Mouse (Mus musculus): ENCODE results near the gene Arrdc4. TPM values are rescaled to one million over a fixed set of nuclear protein-coding genes. Genes with fewer than 3 reads are reported as not detected.

Gene Arrdc4
- total RNA-seq (2012; rRNA removed) (not detected in 2 replicates), total RNA-seq (2014; rRNA removed) (not detected in 2 replicates), polyA plus RNA-seq (2012; ENCODE audit: insufficient read length, low read depth) (not detected in 2 replicates)

DNA sequence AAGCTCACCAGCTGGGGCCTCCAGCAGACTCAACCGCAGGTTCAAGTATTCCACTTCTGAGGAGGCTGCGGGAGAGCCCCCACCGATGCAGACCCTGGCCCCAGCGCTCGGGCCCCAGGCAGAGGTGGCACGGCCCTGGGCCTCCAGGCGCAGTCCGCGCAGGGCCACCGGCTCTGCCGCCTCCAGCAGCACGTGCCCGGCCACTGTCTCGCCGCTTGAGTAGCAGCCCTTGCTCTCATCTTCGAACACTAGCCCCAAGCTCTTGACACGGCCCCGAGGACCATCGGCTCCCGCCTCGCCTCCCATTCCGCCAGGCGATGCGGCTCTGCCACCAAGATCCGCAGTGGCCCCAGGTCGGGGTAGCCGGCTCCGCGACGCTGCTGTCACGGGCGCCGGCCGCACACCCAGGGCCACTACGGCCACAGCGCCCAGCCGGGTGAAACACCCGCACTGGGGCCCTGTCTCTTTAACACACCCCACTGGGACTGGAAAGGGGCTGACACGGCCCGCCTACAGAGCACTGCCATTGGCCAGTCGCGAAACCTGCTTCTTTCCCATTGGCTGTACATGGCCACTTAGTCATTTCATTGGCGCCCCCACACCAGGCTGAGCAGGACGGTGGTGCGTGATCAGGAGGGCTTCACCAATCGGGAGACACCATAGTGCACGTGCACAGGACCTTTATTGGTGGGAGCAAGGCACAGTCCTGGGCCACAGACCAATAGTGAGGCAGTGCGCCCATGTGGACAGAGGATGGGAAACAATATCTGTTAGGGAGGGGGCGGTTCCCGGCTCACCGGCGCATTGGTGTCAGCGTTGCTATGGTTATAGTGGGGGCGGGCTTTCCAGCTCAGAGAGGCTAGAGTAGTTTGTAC is at the start of gene Arrdc4:
Arrdc4 (minus strand) TSS at position 481 of the 875 bp plus-strand sequence.
- Histone ChIP-seq H3K9ac (ENCODE audit: insufficient read depth, low read depth) (no peak within 1 kb of the TSS), H3K9me3 (replicated peaks; ENCODE audit: low read length) (peaks cover 71% of the 10 kb centered on the region), H3K4me3 (replicated peaks in 1 of 3; ENCODE audit: low read depth in 2 of 3, low read length in 2 of 3, poor library complexity in 1 of 3) (no peak within 1 kb of the TSS), H3K36me3 (replicated peaks in 1 of 2; ENCODE audit: control insufficient read depth in 1 of 2, insufficient read depth in 1 of 2, low read length in 1 of 2) (no peaks in the 10 kb centered on the region), H3K27me3 (replicated peaks) (no peaks in the 10 kb centered on the region), H3K79me2 (replicated peaks; ENCODE audit: control insufficient read depth, extremely low read depth, insufficient read depth, poor library complexity, severe bottlenecking) (no peaks in the 10 kb centered on the region), H3K4me2 (ENCODE audit: insufficient read depth, low read depth, poor library complexity, severe bottlenecking) (no peak within 1 kb of the TSS), H3K27ac (ENCODE audit: insufficient read depth, low read depth) (no peak within 1 kb of the TSS), H3K4me1 (ENCODE audit: control insufficient read depth in 1 of 2, insufficient read depth in 2 of 2) (no peaks in the 10 kb centered on the region)
- dilution Hi-C loops (cut with MboI; ENCODE audit: extremely low pct_ligation_motif_present, extremely low pct_unique_long_range_greater_than_20kb, low sequenced_read_pairs): no loop called here
- in situ Hi-C loops (cut with MboI; ENCODE audit: low pct_ligation_motif_present, low pct_unique_long_range_greater_than_20kb, low sequenced_read_pairs): no loop called here
- no peak for TF ChIP-seq JUND (conservative IDR thresholded peaks at IDR 0.05; ENCODE audit: low read depth, low read length)
- no peak for TF ChIP-seq NRF1 (IDR thresholded peaks at IDR 0.05; ENCODE audit: low read depth, low read length)
- TF ChIP-seq ZNF384 (IDR thresholded peaks at IDR 0.05; ENCODE audit: low read depth, low read length): no peak
- TF ChIP-seq ZKSCAN1 (IDR thresholded peaks at IDR 0.05; ENCODE audit: borderline replicate concordance, low read depth, low read length): no peak
- no peak for TF ChIP-seq IRF4 (IDR thresholded peaks at IDR 0.05; ENCODE audit: low read depth, low read length)
- no peak for TF ChIP-seq E2F4 (IDR thresholded peaks at IDR 0.05; ENCODE audit: insufficient replicate concordance, low read depth, low read length)
- no peak for DNase-seq (ENCODE audit: extremely low read depth)

DNA sequence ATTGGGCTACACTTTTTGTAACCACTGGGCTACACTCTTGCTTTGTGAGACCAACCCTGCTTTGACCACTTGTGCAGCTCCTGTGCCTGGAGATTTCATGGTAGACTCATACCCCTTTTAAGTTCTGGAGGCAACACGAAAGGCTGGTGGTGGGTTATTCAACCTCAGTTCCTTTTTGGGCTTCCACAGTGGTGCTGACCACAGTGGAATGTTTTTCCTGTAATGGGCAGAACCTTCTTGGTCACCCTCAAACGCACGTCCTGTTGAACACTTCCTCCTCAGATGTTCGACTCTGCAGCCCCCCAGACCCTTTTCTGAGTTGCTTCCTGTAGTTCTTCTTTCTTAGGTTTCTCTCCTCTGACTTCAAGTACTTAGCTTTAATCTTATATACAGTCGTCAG is 46.5 kb upstream of the Arrdc4 start:
- no peak overlapping the region for H3K4me3 ChIP-seq (replicated peaks in 1 of 3; ENCODE audit: low read depth in 2 of 3, low read length in 2 of 3, poor library complexity in 1 of 3)
- no peaks in the 10 kb centered on the region for H3K27me3 ChIP-seq (replicated peaks)
- H3K36me3 ChIP-seq (replicated peaks in 1 of 2; ENCODE audit: control insufficient read depth in 1 of 2, insufficient read depth in 1 of 2, low read length in 1 of 2): no peaks in the 10 kb centered on the region
- no peak overlapping the region for H3K4me2 ChIP-seq (ENCODE audit: insufficient read depth, low read depth, poor library complexity, severe bottlenecking)
- H3K79me2 ChIP-seq (replicated peaks; ENCODE audit: control insufficient read depth, extremely low read depth, insufficient read depth, poor library complexity, severe bottlenecking): no peaks in the 10 kb centered on the region
- no peak for DNase-seq (ENCODE audit: extremely low read depth)
- no peak overlapping the region for H3K9ac ChIP-seq (ENCODE audit: insufficient read depth, low read depth)
- no peaks in the 10 kb centered on the region for H3K4me1 ChIP-seq (ENCODE audit: control insufficient read depth in 1 of 2, insufficient read depth in 2 of 2)
- peaks cover 37% of the 10 kb centered on the region for H3K9me3 ChIP-seq (replicated peaks; ENCODE audit: low read length)
- in situ Hi-C loops (cut with MboI; ENCODE audit: low pct_ligation_motif_present, low pct_unique_long_range_greater_than_20kb, low sequenced_read_pairs): no loop called here
- dilution Hi-C loops (cut with MboI; ENCODE audit: extremely low pct_ligation_motif_present, extremely low pct_unique_long_range_greater_than_20kb, low sequenced_read_pairs): no loop called here
- TF ChIP-seq MAZ (IDR thresholded peaks at IDR 0.05; ENCODE audit: low read depth, low read length) (no peak), JUND (conservative IDR thresholded peaks at IDR 0.05; ENCODE audit: low read depth, low read length) (no peak), CHD1 (IDR thresholded peaks at IDR 0.05; ENCODE audit: low read depth, low read length) (no peak), JUN (IDR thresholded peaks at IDR 0.05; ENCODE audit: insufficient read depth, low read depth, low read length) (no peak), ZC3H11A (IDR thresholded peaks at IDR 0.05; ENCODE audit: low read depth, low read length) (no peak), POLR2A (IDR thresholded peaks at IDR 0.05; ENCODE audit: low read depth, low read length) (no peak), IRF4 (IDR thresholded peaks at IDR 0.05; ENCODE audit: low read depth, low read length) (no peak), ZNF384 (IDR thresholded peaks at IDR 0.05; ENCODE audit: low read depth, low read length) (no peak), E2F4 (IDR thresholded peaks at IDR 0.05; ENCODE audit: insufficient replicate concordance, low read depth, low read length) (no peak), UBTF (IDR thresholded peaks at IDR 0.05; ENCODE audit: low read depth, low read length) (no peak), ZMIZ1 (IDR thresholded peaks at IDR 0.05; ENCODE audit: low read depth, low read length) (no peak), PAX5 (IDR thresholded peaks at IDR 0.05; ENCODE audit: low read length) (no peak), CHD2 (IDR thresholded peaks at IDR 0.05; ENCODE audit: low read length) (no peak)
- no peak overlapping the region for H3K27ac ChIP-seq (ENCODE audit: insufficient read depth, low read depth)

Measured in CH12.LX (cell line).